Mouse (Mus musculus) lung, adult 18-20 months (tissue): ENCODE data around the gene Aspg.

ENCODE experiments used
- DNase-seq, 2 experiments: peaks; one replicate each; pipeline ENCODE4 v3.0.0; 2022; ENCODE audit warnings: mixed read lengths in 2 of 2

The Aspg gene

GRCm38 (mm10) chr12:112106541-112106971, at the start of gene Aspg:
TSS of gene Aspg (plus strand) at chr12:112106679.
- DNase-seq = peak; percentile 34 to 65

- peak; percentile 51 to 68 for DNase-seq
Observed at GRCm38 (mm10) chr12:112077651-112078050, 28.8 kb upstream of the Aspg start.

GRCm38 (mm10) chr12:112079911-112080310, 26.6 kb upstream of the Aspg start:
- DNase-seq = no peak

GRCm38 (mm10) chr12:112080911-112081310, 25.6 kb upstream of the Aspg start:
- DNase-seq = no peak

GRCm38 (mm10) chr12:112082241-112082640, 24.2 kb upstream of the Aspg start:
- no peak for DNase-seq

- no peak for DNase-seq
Observed at GRCm38 (mm10) chr12:112086250-112086649, 20.2 kb upstream of the Aspg start.

GRCm38 (mm10) chr12:112086726-112087125, 19.8 kb upstream of the Aspg start:
- no peak for DNase-seq

GRCm38 (mm10) chr12:112088609-112089324, 17.7 kb upstream of the Aspg start:
- no peak for DNase-seq

GRCm38 (mm10) chr12:112091054-112091453, 15.4 kb upstream of the Aspg start:
- peak; percentile 63 to 73 for DNase-seq

GRCm38 (mm10) chr12:112094261-112094880, 12.1 kb upstream of the Aspg start:
- no peak for DNase-seq

GRCm38 (mm10) chr12:112096051-112096732, 10.3 kb upstream of the Aspg start:
- DNase-seq = peak; percentile 71 to 83

GRCm38 (mm10) chr12:112096733-112097117, 9.8 kb upstream of the Aspg start:
- no peak for DNase-seq

GRCm38 (mm10) chr12:112100106-112100505, 6.4 kb upstream of the Aspg start:
- no peak for DNase-seq

- peak in 1 of 2 experiments; percentile 43 for DNase-seq
Observed at GRCm38 (mm10) chr12:112101045-112101444, 5.4 kb upstream of the Aspg start.

GRCm38 (mm10) chr12:112103179-112103578, 3.3 kb upstream of the Aspg start:
- DNase-seq = no peak

- no peak for DNase-seq
Observed at GRCm38 (mm10) chr12:112104890-112105289, 1.6 kb upstream of the Aspg start.

- DNase-seq = no peak
Observed at GRCm38 (mm10) chr12:112107685-112108084, 1.2 kb downstream of the Aspg start.

- peak; percentile 34 to 39 for DNase-seq
Observed at GRCm38 (mm10) chr12:112108696-112109445, 2.4 kb downstream of the Aspg start.

GRCm38 (mm10) chr12:112109701-112110100, 3.2 kb downstream of the Aspg start:
- DNase-seq = no peak

GRCm38 (mm10) chr12:112111323-112111722, 4.8 kb downstream of the Aspg start:
- no peak for DNase-seq

GRCm38 (mm10) chr12:112112235-112112634, 5.8 kb downstream of the Aspg start:
- DNase-seq = no peak

- DNase-seq = no peak
Observed at GRCm38 (mm10) chr12:112112686-112113396, 6.4 kb downstream of the Aspg start.
